Mouse (Mus musculus) heart, embryonic 12.5 days (tissue): ENCODE data around the gene Pigk. TPM values are rescaled to one million over a fixed set of nuclear protein-coding genes. Genes with fewer than 3 reads are reported as not detected.
A peak's percentile ranks its signal among the peaks of the same experiment; 100 is the strongest.

ENCODE experiments used
- ATAC-seq: fragments of 200-750 bp; cut with Nextera tagmentation; 2 replicates; pipeline ENCODE4 v1.8.0; 2017; ENCODE audit warnings: moderate TSS enrichment, moderate library complexity; ENCODE audit not compliant: insufficient number of reproducible peaks, low FRiP score
- H3K27ac ChIP-seq: fragments of 300-500 bp; sonication (generic); 2 replicates; pipeline ENCODE4 v1.5.1; 2016; ENCODE audit warnings: mild to moderate bottlenecking, moderate library complexity; ENCODE audit not compliant: poor library complexity, severe bottlenecking
- H3K27me3 ChIP-seq: fragments of 300-500 bp; sonication (generic); replicated peaks from 2 replicates; pipeline ENCODE4 v1.6.1; 2016; ENCODE audit warnings: mild to moderate bottlenecking, moderate library complexity
- H3K36me3 ChIP-seq: fragments of 300-500 bp; sonication (generic); 2 replicates; pipeline ENCODE4 v1.6.1; 2016; ENCODE audit warnings: mild to moderate bottlenecking, moderate library complexity
- H3K4me1 ChIP-seq: fragments of 300-500 bp; sonication (generic); replicated peaks from 2 replicates; pipeline ENCODE4 v1.6.1; 2016; ENCODE audit warnings: mild to moderate bottlenecking
- H3K4me2 ChIP-seq: fragments of 300-500 bp; sonication (generic); 2 replicates; pipeline ENCODE4 v1.6.1; 2016; ENCODE audit warnings: mild to moderate bottlenecking, moderate library complexity
- H3K4me3 ChIP-seq: fragments of 300-500 bp; sonication (generic); 2 replicates; pipeline ENCODE4 v1.5.1; 2016; ENCODE audit warnings: mild to moderate bottlenecking
- H3K9ac ChIP-seq: fragments of 300-500 bp; sonication (generic); 2 replicates; pipeline ENCODE4 v1.6.1; 2016; ENCODE audit warnings: mild to moderate bottlenecking, moderate library complexity
- H3K9me3 ChIP-seq: fragments of 300-500 bp; sonication (generic); replicated peaks from 2 replicates; pipeline ENCODE4 v1.6.1; 2016; ENCODE audit warnings: mild to moderate bottlenecking, moderate library complexity
- WGBS: fragments of 180-500 bp; shearing (Covaris S2); methylation state at CpG from one replicate; pipeline ENCODE4 v1.1.7; 2016; 5-methylcytosine and 5-hydroxymethylcytosine counted together
- polyA plus RNA-seq: library from polyadenylated mRNA; unstranded; fragments of >200 nt; fragmentation: Nextera tagmentation; extraction: Ambion mirVana; gene quantifications from 2 replicates; pipeline ENCODE4 v1.2.1, GENCODE M21; 2016

Gene Pigk
- polyA plus RNA-seq, 1 experiment from 2014 or later: 41.7 TPM

GRCm38 (mm10) chr3:152755515-152755914 lies 41.6 kb downstream of the Pigk start:
- 54% methylated on average over 7 of the region's 7 CpGs for WGBS

GRCm38 (mm10) chr3:152756896-152757295 lies 43.0 kb downstream of the Pigk start:
- 77% methylated on average over 2 of the region's 2 CpGs for WGBS
- Histone ChIP-seq H3K36me3 (peaks cover 7% of the 10 kb centered on the region), H3K27ac (peak overlapping the region; percentile 47; the same call in 1 of the 2 replicates), H3K27me3 (no peaks in the 10 kb centered on the region), H3K4me1 (peaks cover 38% of the 10 kb centered on the region), H3K9ac (no peak overlapping the region), H3K4me3 (no peak overlapping the region), H3K9me3 (no peaks in the 10 kb centered on the region), H3K4me2 (no peak overlapping the region)
- ATAC-seq: no peak

More at GRCm38 (mm10) chr3:152755515-152755914, 41.6 kb downstream of the Pigk start:
- H3K9ac ChIP-seq: no peak overlapping the region; the same call in 1 of the 2 replicates
- H3K27me3 ChIP-seq: no peaks in the 10 kb centered on the region
- H3K27ac ChIP-seq: no peak overlapping the region
- H3K4me2 ChIP-seq: no peak overlapping the region
- no peak overlapping the region for H3K4me3 ChIP-seq
- peaks cover 38% of the 10 kb centered on the region for H3K4me1 ChIP-seq
- H3K36me3 ChIP-seq: peaks cover 8% of the 10 kb centered on the region
- ATAC-seq: no peak
- H3K9me3 ChIP-seq: no peaks in the 10 kb centered on the region

GRCm38 (mm10) chr3:152757464-152758393 lies 43.8 kb downstream of the Pigk start:
- no peaks in the 10 kb centered on the region for H3K36me3 ChIP-seq
- no peak overlapping the region for H3K9ac ChIP-seq
- peak overlapping the region; percentile 47 for H3K27ac ChIP-seq
- H3K4me1 ChIP-seq: peaks cover 39% of the 10 kb centered on the region
- H3K4me2 ChIP-seq: no peak overlapping the region
- peak; percentile 91 for ATAC-seq
- WGBS: 34% methylated on average over 12 of the region's 12 CpGs
- no peaks in the 10 kb centered on the region for H3K9me3 ChIP-seq
- no peak overlapping the region for H3K4me3 ChIP-seq
- H3K27me3 ChIP-seq: no peaks in the 10 kb centered on the region

GRCm38 (mm10) chr3:152758500-152759032 lies 44.7 kb downstream of the Pigk start:
- Histone ChIP-seq H3K9ac (no peak overlapping the region), H3K36me3 (no peaks in the 10 kb centered on the region), H3K27me3 (no peaks in the 10 kb centered on the region), H3K4me3 (no peak overlapping the region), H3K4me1 (peaks cover 46% of the 10 kb centered on the region), H3K4me2 (no peak overlapping the region), H3K9me3 (no peaks in the 10 kb centered on the region), H3K27ac (no peak overlapping the region)
- no peak for ATAC-seq
- WGBS: 59% methylated on average over 15 of the region's 15 CpGs

GRCm38 (mm10) chr3:152761116-152761515 lies 47.2 kb downstream of the Pigk start:
- Histone ChIP-seq H3K27me3 (no peaks in the 10 kb centered on the region), H3K27ac (no peak overlapping the region), H3K9me3 (no peaks in the 10 kb centered on the region), H3K9ac (no peak overlapping the region), H3K4me2 (no peak overlapping the region), H3K4me3 (no peak overlapping the region), H3K36me3 (no peaks in the 10 kb centered on the region), H3K4me1 (peaks cover 56% of the 10 kb centered on the region)
- ATAC-seq: no peak
- 25% methylated on average over 7 of the region's 7 CpGs for WGBS

GRCm38 (mm10) chr3:152761661-152762060 lies 47.8 kb downstream of the Pigk start:
- WGBS: 85% methylated on average over 8 of the region's 8 CpGs
- no peak for ATAC-seq
- H3K36me3 ChIP-seq: 0 out of 2 replicates have a peak, but pooled peaks cover under 1% of the 10 kb centered on the region
- no peaks in the 10 kb centered on the region for H3K9me3 ChIP-seq
- H3K4me2 ChIP-seq: no peak overlapping the region
- H3K9ac ChIP-seq: no peak overlapping the region
- no peak overlapping the region for H3K4me3 ChIP-seq
- H3K27me3 ChIP-seq: no peaks in the 10 kb centered on the region
- H3K4me1 ChIP-seq: peaks cover 54% of the 10 kb centered on the region
- no peak overlapping the region for H3K27ac ChIP-seq

GRCm38 (mm10) chr3:152762302-152762701 lies 48.4 kb downstream of the Pigk start:
- H3K4me1 ChIP-seq: peaks cover 53% of the 10 kb centered on the region
- H3K4me3 ChIP-seq: no peak overlapping the region
- no peaks in the 10 kb centered on the region for H3K27me3 ChIP-seq
- 0 out of 2 replicates have a peak, but pooled peaks cover 4% of the 10 kb centered on the region for H3K36me3 ChIP-seq
- 79% methylated on average over 8 of the region's 8 CpGs for WGBS
- no peaks in the 10 kb centered on the region for H3K9me3 ChIP-seq
- no peak overlapping the region for H3K27ac ChIP-seq
- no peak for ATAC-seq
- no peak overlapping the region for H3K4me2 ChIP-seq
- H3K9ac ChIP-seq: no peak overlapping the region

GRCm38 (mm10) chr3:152763139-152763882 lies 49.4 kb downstream of the Pigk start:
- H3K4me2 ChIP-seq: peak overlapping the region; percentile 70
- H3K4me1 ChIP-seq: peaks cover 47% of the 10 kb centered on the region
- 17% methylated on average over 26 of the region's 26 CpGs for WGBS
- peak overlapping the region; percentile 76 for H3K27ac ChIP-seq
- peak; percentile 80 for ATAC-seq
- H3K36me3 ChIP-seq: peaks cover 7% of the 10 kb centered on the region; the same call in 1 of the 2 replicates
- H3K4me3 ChIP-seq: peak overlapping the region; percentile 46
- H3K9me3 ChIP-seq: no peaks in the 10 kb centered on the region
- peak overlapping the region; percentile 55 for H3K9ac ChIP-seq
- H3K27me3 ChIP-seq: no peaks in the 10 kb centered on the region

- H3K9me3 ChIP-seq: no peaks in the 10 kb centered on the region
- peak; percentile 52 for ATAC-seq
- H3K4me1 ChIP-seq: peaks cover 39% of the 10 kb centered on the region
- peak overlapping the region; percentile 38 for H3K4me2 ChIP-seq
- WGBS: 44% methylated on average over 8 of the region's 8 CpGs
- peak overlapping the region; percentile 81 for H3K27ac ChIP-seq
- no peaks in the 10 kb centered on the region for H3K27me3 ChIP-seq
- no peak overlapping the region for H3K4me3 ChIP-seq
- no peak overlapping the region for H3K9ac ChIP-seq
- peaks cover 15% of the 10 kb centered on the region for H3K36me3 ChIP-seq
Measured at GRCm38 (mm10) chr3:152764516-152765312, 50.8 kb downstream of the Pigk start.

GRCm38 (mm10) chr3:152767485-152767884 lies 53.6 kb downstream of the Pigk start:
- Histone ChIP-seq H3K4me1 (peaks cover 39% of the 10 kb centered on the region), H3K27me3 (no peaks in the 10 kb centered on the region), H3K9ac (no peak overlapping the region), H3K36me3 (peaks cover 21% of the 10 kb centered on the region), H3K4me2 (no peak overlapping the region), H3K9me3 (no peaks in the 10 kb centered on the region), H3K4me3 (no peak overlapping the region), H3K27ac (no peak overlapping the region)
- WGBS: 60% methylated on average over 11 of the region's 11 CpGs
- ATAC-seq: no peak
